Mouse (Mus musculus): ENCODE measurements around the gene Tulp3.

Tulp3 gene

GRCm38 (mm10) chr6:128295876-128296749 lies 59.5 kb downstream of the Tulp3 start:
- peak; percentile 83 for DNase-seq

DNA sequence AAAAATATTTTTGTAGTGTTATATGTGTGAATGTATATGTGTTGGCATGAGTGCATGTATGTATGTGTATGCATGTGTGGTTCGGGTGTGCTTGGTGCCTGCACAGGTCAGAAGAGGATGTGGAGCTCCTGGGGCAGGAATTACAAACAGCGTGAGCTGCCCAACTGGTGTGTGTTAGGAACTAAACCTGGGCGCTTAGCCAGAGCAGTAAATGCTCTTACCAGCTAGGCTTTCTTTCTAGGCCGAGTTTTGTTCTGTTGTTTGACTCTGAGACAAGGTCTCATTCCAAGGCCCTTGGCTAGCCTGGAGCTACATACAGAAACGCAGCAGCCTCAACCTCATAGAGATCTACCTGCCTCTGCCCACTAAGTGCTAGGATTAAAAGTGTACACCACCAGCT lies 64.4 kb downstream of the Tulp3 start:
- DNase-seq = no peak

DNA sequence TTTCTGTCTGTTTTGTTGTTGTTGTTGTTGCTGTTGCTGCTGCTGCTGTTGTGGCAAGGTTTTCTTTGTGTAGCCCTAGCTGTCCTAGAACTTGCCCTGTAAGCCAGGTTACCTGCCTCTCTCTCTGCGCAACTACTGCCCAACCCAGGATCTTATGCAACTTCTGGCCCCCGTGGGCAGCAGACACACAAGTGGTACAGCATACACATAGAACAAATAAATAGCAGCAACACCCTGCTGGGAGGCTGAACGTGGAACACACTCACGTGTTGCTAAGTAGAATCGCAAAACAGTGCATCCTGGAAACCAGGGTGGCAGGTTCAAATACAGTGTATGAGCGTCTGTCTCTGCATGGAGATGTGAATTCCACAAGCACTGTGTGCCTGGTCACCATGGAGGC lies 67.0 kb downstream of the Tulp3 start:
- DNase-seq = no peak

- no peak for DNase-seq
Measured at GRCm38 (mm10) chr6:128285792-128286430, 69.7 kb downstream of the Tulp3 start.

DNA sequence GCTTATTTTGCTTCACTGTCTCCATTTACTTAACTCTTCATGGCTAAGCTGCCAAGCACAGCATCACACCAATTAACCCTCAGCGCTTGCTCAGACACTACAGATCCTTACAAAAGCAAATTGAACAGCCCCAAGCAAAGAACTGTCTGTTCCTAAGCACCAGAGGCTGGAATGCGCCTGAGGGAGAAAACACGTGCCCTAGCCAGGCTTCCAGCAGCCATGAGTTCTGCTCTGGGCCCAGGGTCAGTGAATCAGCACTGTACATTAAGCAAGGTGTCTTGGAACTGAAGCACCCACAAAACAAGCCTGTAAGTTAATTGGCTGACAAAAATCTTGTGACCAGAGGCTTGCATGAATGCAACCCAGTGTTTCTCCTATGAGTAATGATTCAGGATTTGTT lies 73.5 kb downstream of the Tulp3 start:
- DNase-seq = no peak

DNA sequence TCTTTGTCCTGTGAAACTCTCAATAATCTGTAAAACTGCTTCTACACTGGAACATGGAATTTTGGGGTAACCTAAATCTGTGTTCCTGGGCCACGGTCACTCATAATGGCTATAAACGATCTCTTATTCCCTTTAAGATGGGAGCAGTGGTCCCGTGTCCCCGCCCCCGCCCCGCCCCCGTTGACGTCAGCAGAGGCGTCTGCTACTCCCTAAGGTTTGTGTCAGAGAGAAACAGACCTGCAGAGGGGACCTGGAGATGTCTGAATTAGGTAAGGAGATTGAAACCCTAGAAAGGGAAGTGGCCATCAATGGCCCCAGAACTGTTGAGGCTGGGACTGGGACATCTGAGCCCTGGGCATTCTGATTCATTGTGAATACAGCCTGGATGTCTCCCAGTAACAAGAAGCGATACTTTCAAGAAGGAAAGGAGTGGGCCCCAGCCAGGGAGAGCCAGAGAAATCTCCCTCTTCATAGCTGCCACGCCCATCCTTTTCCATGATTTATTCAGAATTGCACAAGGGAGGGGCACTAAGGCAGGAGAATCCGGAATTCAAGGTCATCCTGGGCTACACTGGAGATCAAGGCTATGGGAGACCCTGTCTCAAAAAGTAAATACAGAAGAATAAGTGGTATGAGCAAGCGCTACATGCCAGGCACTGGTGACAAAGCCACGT lies 75.0 kb downstream of the Tulp3 start:
- DNase-seq = no peak

- DNase-seq = no peak
Measured at GRCm38 (mm10) chr6:128279608-128280007, 76.0 kb downstream of the Tulp3 start.

- DNase-seq = no peak
Measured at GRCm38 (mm10) chr6:128279099-128279498, 76.6 kb downstream of the Tulp3 start.

- no peak for DNase-seq
Measured at GRCm38 (mm10) chr6:128277132-128278085, 78.2 kb downstream of the Tulp3 start.

DNA sequence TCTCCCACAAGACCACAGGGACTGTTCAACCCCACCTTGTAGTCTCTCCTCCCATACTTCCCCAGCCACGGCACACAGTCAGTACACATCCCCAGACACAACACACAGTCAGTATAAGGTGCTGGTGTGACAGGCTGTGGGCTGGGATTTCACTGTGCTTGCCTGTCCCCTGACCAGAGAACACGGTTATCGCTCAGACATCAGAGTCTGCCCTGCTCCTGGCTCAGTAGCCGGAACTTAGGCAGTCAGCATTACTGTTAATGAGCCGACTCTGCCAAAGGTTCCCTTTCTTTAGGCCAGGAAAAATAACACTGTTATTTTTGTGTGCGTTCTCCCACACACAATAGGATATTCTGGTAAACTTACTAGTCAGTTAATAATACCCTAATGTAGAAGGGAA lies 79.3 kb downstream of the Tulp3 start:
- DNase-seq = no peak

DNA sequence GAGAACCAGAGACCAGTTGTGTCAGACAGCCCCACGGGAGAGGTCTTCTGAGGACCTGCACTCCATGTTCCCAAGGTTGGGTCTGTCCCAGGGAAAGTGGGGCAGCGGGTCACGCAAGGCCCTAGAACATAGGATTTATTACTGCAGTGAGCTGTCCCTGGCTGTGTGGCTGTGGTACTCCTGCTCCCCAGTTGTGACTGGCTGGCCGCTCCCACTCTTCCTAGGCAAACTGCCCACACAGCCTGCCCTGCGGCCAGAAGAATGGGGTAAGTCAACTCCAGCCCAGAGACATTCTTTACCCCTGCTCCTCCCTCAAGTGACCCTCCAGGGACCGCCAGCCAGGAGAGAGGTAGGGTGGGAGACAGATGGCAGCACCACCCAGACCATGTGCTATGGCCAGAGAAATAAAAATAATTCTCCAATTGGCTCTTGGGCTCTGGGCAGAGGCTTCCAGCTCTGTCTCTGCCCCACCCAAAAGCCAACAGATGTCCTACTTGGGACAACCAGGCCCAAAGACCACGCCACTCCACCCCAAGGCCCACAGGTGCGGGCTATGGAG lies 80.1 kb downstream of the Tulp3 start:
- DNase-seq = no peak

DNA sequence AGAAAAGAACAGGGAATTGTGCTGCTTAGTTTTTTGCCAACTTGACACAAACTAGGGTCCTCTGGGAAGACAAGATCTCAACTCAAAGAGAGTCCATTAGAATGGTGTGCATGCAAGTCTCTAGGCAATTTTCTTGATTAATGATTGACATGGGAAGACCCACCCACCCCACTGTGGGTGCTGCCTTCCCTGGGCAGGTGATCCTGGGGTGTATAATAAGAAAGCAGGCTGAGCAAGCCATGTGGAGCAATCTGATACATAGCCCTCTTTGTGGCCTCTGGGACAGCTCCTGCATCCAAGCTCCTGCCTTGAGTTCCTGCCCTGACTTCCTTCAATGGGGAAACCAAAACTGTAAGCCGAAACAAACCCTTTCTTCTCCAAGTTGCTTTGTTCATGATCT lies 82.1 kb downstream of the Tulp3 start:
- no peak for DNase-seq

- no peak for DNase-seq
Measured at GRCm38 (mm10) chr6:128272754-128273153, 82.9 kb downstream of the Tulp3 start.
